Mouse (Mus musculus): ENCODE results near the gene Rin2. TPM values are rescaled to one million over a fixed set of nuclear protein-coding genes. Genes with fewer than 3 reads are reported as not detected.

The Rin2 gene
- total and polyA plus RNA-seq, 3 experiments: 0.05 to 0.10 (median 0.08) TPM

DNA sequence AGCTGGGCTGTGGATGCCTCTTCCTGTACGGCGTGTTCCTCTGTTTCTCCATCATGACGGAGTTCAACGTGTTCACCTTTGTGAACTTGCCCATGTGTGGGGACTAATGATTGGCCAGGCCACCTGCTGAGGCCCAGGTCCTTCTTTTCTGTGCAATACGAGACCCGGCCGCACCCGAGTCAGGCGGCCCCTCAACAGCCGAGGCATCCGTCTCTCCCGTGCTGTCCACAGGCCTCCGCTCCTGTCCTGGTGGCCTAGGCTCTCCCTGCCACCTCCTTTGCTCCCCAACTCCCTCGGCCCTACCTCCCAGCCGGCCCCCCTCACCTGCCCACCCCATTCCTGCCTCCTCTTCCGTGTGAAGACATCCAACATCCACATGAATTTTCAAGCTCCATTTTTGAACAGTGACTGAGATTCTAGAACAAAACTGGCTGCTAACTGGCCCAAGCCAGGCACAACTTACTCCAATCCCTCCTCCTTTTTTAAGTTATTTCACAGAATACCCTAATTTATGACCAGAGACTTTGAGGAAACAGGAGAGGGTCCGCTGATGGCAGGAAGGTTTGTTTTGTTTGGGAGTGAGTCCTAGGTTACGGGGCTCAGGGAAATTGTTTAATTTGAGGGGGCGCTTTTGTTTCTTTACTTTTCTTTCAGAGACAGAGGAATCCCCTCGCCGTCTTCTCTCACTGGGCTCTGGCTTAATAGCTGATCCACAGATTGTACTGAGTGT, 34.6 kb upstream of the Rin2 start:
- Histone ChIP-seq H3K4me2 (ENCODE audit: insufficient read depth, low read depth, poor library complexity, severe bottlenecking) (no peak overlapping the region), H3K9ac (ENCODE audit: insufficient read depth, low read depth) (no peak overlapping the region), H3K27ac (ENCODE audit: insufficient read depth, low read depth) (no peak overlapping the region), H3K9me3 (replicated peaks; ENCODE audit: low read length) (peaks cover 3% of the 10 kb centered on the region), H3K4me3 (replicated peaks in 1 of 3; ENCODE audit: low read depth in 2 of 3, low read length in 2 of 3, poor library complexity in 1 of 3) (no peak overlapping the region), H3K27me3 (replicated peaks) (peaks cover 3% of the 10 kb centered on the region), H3K36me3 (replicated peaks in 1 of 2; ENCODE audit: control insufficient read depth in 1 of 2, insufficient read depth in 1 of 2, low read length in 1 of 2) (no peaks in the 10 kb centered on the region), H3K4me1 (ENCODE audit: control insufficient read depth in 1 of 2, insufficient read depth in 2 of 2) (no peaks in the 10 kb centered on the region), H3K79me2 (replicated peaks; ENCODE audit: control insufficient read depth, extremely low read depth, insufficient read depth, poor library complexity, severe bottlenecking) (no peaks in the 10 kb centered on the region)
- TF ChIP-seq GABPA (IDR thresholded peaks at IDR 0.05; ENCODE audit: insufficient replicate concordance, low read depth, low read length): no peak
- TF ChIP-seq TCF12 (IDR thresholded peaks at IDR 0.05; ENCODE audit: low read depth, low read length): no peak
- TF ChIP-seq TBP (conservative IDR thresholded peaks at IDR 0.05; ENCODE audit: low read depth, low read length): no peak
- TF ChIP-seq MAX (IDR thresholded peaks at IDR 0.05; ENCODE audit: low read length): no peak
- no peak for TF ChIP-seq HCFC1 (IDR thresholded peaks at IDR 0.05; ENCODE audit: low read depth, low read length)
- no peak for TF ChIP-seq IRF4 (IDR thresholded peaks at IDR 0.05; ENCODE audit: low read depth, low read length)
- no peak for TF ChIP-seq PAX5 (IDR thresholded peaks at IDR 0.05; ENCODE audit: low read length)
- no peak for TF ChIP-seq USF1 (IDR thresholded peaks at IDR 0.05; ENCODE audit: low read depth, low read length)
- TF ChIP-seq RAD21 (IDR thresholded peaks at IDR 0.05; ENCODE audit: low read depth, low read length): no peak
- TF ChIP-seq MAZ (IDR thresholded peaks at IDR 0.05; ENCODE audit: low read depth, low read length): no peak
- TF ChIP-seq EP300 (IDR thresholded peaks at IDR 0.05; ENCODE audit: low read length): no peak
- TF ChIP-seq BHLHE40 (IDR thresholded peaks at IDR 0.05; ENCODE audit: low read depth, low read length): no peak
- TF ChIP-seq CHD2 (IDR thresholded peaks at IDR 0.05; ENCODE audit: low read length): no peak
- TF ChIP-seq MAFK (IDR thresholded peaks at IDR 0.05; ENCODE audit: insufficient replicate concordance, low read length): no peak
- TF ChIP-seq CTCF (conservative IDR thresholded peaks at IDR 0.05 in 1 of 2, IDR thresholded peaks at IDR 0.05 in 1 of 2; ENCODE audit: low read depth in 2 of 2, low read length in 2 of 2): no peak
- no peak for DNase-seq (ENCODE audit: extremely low read depth)
- dilution Hi-C loops (cut with MboI; ENCODE audit: extremely low pct_ligation_motif_present, extremely low pct_unique_long_range_greater_than_20kb, low sequenced_read_pairs) (no loop called here), in situ Hi-C loops (cut with MboI; ENCODE audit: low pct_ligation_motif_present, low pct_unique_long_range_greater_than_20kb, low sequenced_read_pairs) (no loop called here)

DNA sequence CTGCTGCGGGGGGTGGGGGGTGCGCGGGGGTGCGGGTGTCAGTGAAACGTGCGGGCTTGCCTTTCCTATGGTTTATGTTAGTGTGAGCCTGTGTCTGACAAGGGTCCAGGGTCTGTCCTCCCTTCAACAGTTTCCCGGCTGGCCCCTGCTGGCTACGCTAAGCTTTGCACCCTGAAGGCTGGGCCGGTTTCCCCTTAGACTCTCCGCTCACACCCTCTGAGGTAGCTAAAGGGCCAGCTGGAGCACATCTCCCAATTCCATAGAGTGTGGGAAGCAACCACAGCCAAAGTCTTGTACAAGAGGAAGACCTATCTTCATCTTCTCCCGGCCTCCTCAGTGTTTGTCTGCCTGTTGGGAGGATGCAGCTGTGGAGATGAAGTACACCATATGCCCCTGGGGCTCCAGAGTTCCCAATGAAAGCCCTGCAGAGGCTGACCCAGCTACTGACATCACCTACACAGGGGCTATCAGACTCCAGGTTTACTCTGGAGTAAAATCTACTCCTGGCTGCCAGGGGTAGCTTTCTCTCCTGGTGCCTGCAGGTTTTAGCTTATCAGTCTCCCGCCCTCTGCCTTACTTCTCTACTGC, 19.5 kb upstream of the Rin2 start:
- no peak overlapping the region for H3K4me3 ChIP-seq (replicated peaks in 1 of 3; ENCODE audit: low read depth in 2 of 3, low read length in 2 of 3, poor library complexity in 1 of 3)
- no peak overlapping the region for H3K9ac ChIP-seq (ENCODE audit: insufficient read depth, low read depth)
- H3K4me1 ChIP-seq (ENCODE audit: control insufficient read depth in 1 of 2, insufficient read depth in 2 of 2): no peaks in the 10 kb centered on the region
- H3K79me2 ChIP-seq (replicated peaks; ENCODE audit: control insufficient read depth, extremely low read depth, insufficient read depth, poor library complexity, severe bottlenecking): no peaks in the 10 kb centered on the region
- H3K4me2 ChIP-seq (ENCODE audit: insufficient read depth, low read depth, poor library complexity, severe bottlenecking): no peak overlapping the region
- no peaks in the 10 kb centered on the region for H3K27me3 ChIP-seq (replicated peaks)
- in situ Hi-C loops (cut with MboI; ENCODE audit: low pct_ligation_motif_present, low pct_unique_long_range_greater_than_20kb, low sequenced_read_pairs) (no loop called here), dilution Hi-C loops (cut with MboI; ENCODE audit: extremely low pct_ligation_motif_present, extremely low pct_unique_long_range_greater_than_20kb, low sequenced_read_pairs) (no loop called here)
- TF ChIP-seq ZC3H11A (IDR thresholded peaks at IDR 0.05; ENCODE audit: low read depth, low read length) (no peak), ELF1 (IDR thresholded peaks at IDR 0.05; ENCODE audit: low read depth, low read length) (no peak), CHD1 (IDR thresholded peaks at IDR 0.05; ENCODE audit: low read depth, low read length) (no peak), USF1 (IDR thresholded peaks at IDR 0.05; ENCODE audit: low read depth, low read length) (no peak), BHLHE40 (IDR thresholded peaks at IDR 0.05; ENCODE audit: low read depth, low read length) (no peak), MAZ (IDR thresholded peaks at IDR 0.05; ENCODE audit: low read depth, low read length) (no peak), ZKSCAN1 (IDR thresholded peaks at IDR 0.05; ENCODE audit: borderline replicate concordance, low read depth, low read length) (no peak), MAFK (IDR thresholded peaks at IDR 0.05; ENCODE audit: insufficient replicate concordance, low read length) (no peak), MYC (IDR thresholded peaks at IDR 0.05; ENCODE audit: low read depth, low read length) (no peak), POLR2AphosphoS2 (IDR thresholded peaks at IDR 0.05; ENCODE audit: low read depth, low read length) (no peak), CHD2 (IDR thresholded peaks at IDR 0.05; ENCODE audit: low read length) (no peak), POLR2A (IDR thresholded peaks at IDR 0.05; ENCODE audit: low read depth, low read length) (no peak), NRF1 (IDR thresholded peaks at IDR 0.05; ENCODE audit: low read depth, low read length) (no peak), RCOR1 (conservative IDR thresholded peaks at IDR 0.05; ENCODE audit: low read depth, low read length) (no peak), MEF2A (IDR thresholded peaks at IDR 0.05; ENCODE audit: borderline replicate concordance, low read depth, low read length) (no peak), TCF12 (IDR thresholded peaks at IDR 0.05; ENCODE audit: low read depth, low read length) (no peak), KAT2A (IDR thresholded peaks at IDR 0.05; ENCODE audit: insufficient replicate concordance, low read length) (no peak), IRF4 (IDR thresholded peaks at IDR 0.05; ENCODE audit: low read depth, low read length) (no peak), ZMIZ1 (IDR thresholded peaks at IDR 0.05; ENCODE audit: low read depth, low read length) (no peak)
- H3K9me3 ChIP-seq (replicated peaks; ENCODE audit: low read length): no peaks in the 10 kb centered on the region
- no peaks in the 10 kb centered on the region for H3K36me3 ChIP-seq (replicated peaks in 1 of 2; ENCODE audit: control insufficient read depth in 1 of 2, insufficient read depth in 1 of 2, low read length in 1 of 2)
- H3K27ac ChIP-seq (ENCODE audit: insufficient read depth, low read depth): no peak overlapping the region
- DNase-seq (ENCODE audit: extremely low read depth): no peak
